Mouse (Mus musculus) forebrain, embryonic 14.5 days (tissue): ENCODE results near the gene Rasd1. TPM values are rescaled to one million over a fixed set of nuclear protein-coding genes. Genes with fewer than 3 reads are reported as not detected.
A peak's percentile ranks its signal among the peaks of the same experiment; 100 is the strongest.

Source experiments
- ATAC-seq: fragments of 200-750 bp; cut with Nextera tagmentation; 2 replicates; pipeline ENCODE4 v1.8.0; 2017; ENCODE audit warnings: mild to moderate bottlenecking, moderate library complexity
- DNase-seq: peaks from one replicate; pipeline ENCODE4 v3.0.0-alpha.2; 2015; ENCODE audit warnings: low spot score
- H3K27ac ChIP-seq: fragments of 300-500 bp; sonication (generic); 2 replicates; pipeline ENCODE4 v1.5.1; 2014; ENCODE audit warnings: low read depth, mild to moderate bottlenecking, control low read depth, low read length, moderate library complexity
- H3K27me3 ChIP-seq: fragments of 300-500 bp; sonication (generic); replicated peaks from 2 replicates; pipeline ENCODE4 v1.6.1; 2014; ENCODE audit warnings: low read length, control low read depth, mixed read lengths; ENCODE audit not compliant: control insufficient read depth, insufficient read depth
- H3K36me3 ChIP-seq: fragments of 300-500 bp; sonication (generic); 2 replicates; pipeline ENCODE4 v1.6.1; 2014; ENCODE audit warnings: low read length, control low read depth; ENCODE audit not compliant: control insufficient read depth, insufficient read depth
- H3K4me1 ChIP-seq: fragments of 300-500 bp; sonication (generic); 2 replicates; pipeline ENCODE4 v1.6.1; 2014; ENCODE audit warnings: antibody characterized with exemption, low read length, control low read depth; ENCODE audit not compliant: control insufficient read depth, insufficient read depth
- H3K4me2 ChIP-seq: fragments of 300-500 bp; sonication (generic); 2 replicates; pipeline ENCODE4 v1.6.1; 2014; ENCODE audit warnings: mild to moderate bottlenecking, control low read depth, low read length
- H3K4me3 ChIP-seq: fragments of 300-500 bp; sonication (generic); 2 replicates; pipeline ENCODE4 v1.5.1; 2014; ENCODE audit warnings: low read depth, low read length, control low read depth
- H3K9ac ChIP-seq: fragments of 300-500 bp; sonication (generic); 2 replicates; pipeline ENCODE4 v1.6.1; 2014; ENCODE audit warnings: mild to moderate bottlenecking, low read length, control low read depth, moderate library complexity
- H3K9me3 ChIP-seq: fragments of 300-500 bp; sonication (generic); replicated peaks from 2 replicates; pipeline ENCODE4 v1.6.1; 2016; ENCODE audit warnings: low read length, control low read depth, mixed read lengths; ENCODE audit not compliant: control insufficient read depth
- WGBS: fragments of 180-500 bp; shearing (Covaris S2); extraction: QIAGEN DNeasy Blood & Tissue Kit; methylation state at CpG from one replicate; pipeline ENCODE4 v1.1.7; 2014; 5-methylcytosine and 5-hydroxymethylcytosine counted together
- polyA plus RNA-seq: library from polyadenylated mRNA; unstranded; fragments of >200 nt; fragmentation: Nextera tagmentation; extraction: Ambion mirVana; gene quantifications from 2 replicates; pipeline ENCODE4 v1.2.1, GENCODE M21; 2014

Gene Rasd1
- polyA plus RNA-seq, 1 experiment from 2014 or later, result 0.66 TPM

GRCm38 (mm10) chr11:59989406-59989805 is 24.7 kb upstream of the Rasd1 start:
- Histone ChIP-seq H3K4me1 (no peaks in the 10 kb centered on the region), H3K27me3 (no peaks in the 10 kb centered on the region), H3K4me2 (no peak overlapping the region), H3K9ac (no peak overlapping the region), H3K36me3 (no peaks in the 10 kb centered on the region), H3K9me3 (no peaks in the 10 kb centered on the region), H3K4me3 (no peak overlapping the region), H3K27ac (no peak overlapping the region)
- ATAC-seq (no peak), DNase-seq (no peak)
- 54% methylated on average over 1 of the region's 1 CpGs for WGBS

- Histone ChIP-seq H3K36me3 (no peaks in the 10 kb centered on the region), H3K4me2 (no peak overlapping the region), H3K4me3 (no peak overlapping the region), H3K27me3 (no peaks in the 10 kb centered on the region), H3K4me1 (no peaks in the 10 kb centered on the region), H3K9ac (no peak overlapping the region), H3K27ac (no peak overlapping the region), H3K9me3 (no peaks in the 10 kb centered on the region)
- DNase-seq, result no peak
- 85% methylated on average over 5 of the region's 5 CpGs for WGBS
- ATAC-seq, result no peak
Measured at GRCm38 (mm10) chr11:59977831-59978230, 13.1 kb upstream of the Rasd1 start.

GRCm38 (mm10) chr11:59975241-59975640 is 10.5 kb upstream of the Rasd1 start:
- H3K27me3 ChIP-seq, result no peaks in the 10 kb centered on the region

GRCm38 (mm10) chr11:59973389-59973788 is 8.6 kb upstream of the Rasd1 start:
- Histone ChIP-seq H3K9me3 (no peaks in the 10 kb centered on the region), H3K27ac (no peak overlapping the region), H3K4me2 (no peak overlapping the region), H3K9ac (no peak overlapping the region), H3K4me1 (no peaks in the 10 kb centered on the region), H3K36me3 (no peaks in the 10 kb centered on the region), H3K27me3 (no peaks in the 10 kb centered on the region), H3K4me3 (no peak overlapping the region)
- no peak for DNase-seq
- ATAC-seq, result no peak
- WGBS, result 84% methylated on average over 5 of the region's 5 CpGs

More at GRCm38 (mm10) chr11:59975241-59975640, 10.5 kb upstream of the Rasd1 start:
- Histone ChIP-seq H3K27ac (no peak overlapping the region), H3K9ac (no peak overlapping the region), H3K4me1 (no peaks in the 10 kb centered on the region), H3K36me3 (no peaks in the 10 kb centered on the region), H3K4me2 (no peak overlapping the region), H3K9me3 (no peaks in the 10 kb centered on the region), H3K4me3 (no peak overlapping the region)
- DNase-seq, result no peak
- no peak for ATAC-seq
- WGBS, result 17% methylated on average over 10 of the region's 10 CpGs

- no peaks in the 10 kb centered on the region for H3K9me3 ChIP-seq
- 34% methylated on average over 2 of the region's 2 CpGs for WGBS
- no peak overlapping the region for H3K4me3 ChIP-seq
- no peaks in the 10 kb centered on the region for H3K36me3 ChIP-seq
- no peak overlapping the region for H3K4me2 ChIP-seq
- DNase-seq, result no peak
- H3K9ac ChIP-seq, result no peak overlapping the region
- H3K27me3 ChIP-seq, result no peaks in the 10 kb centered on the region
- no peak for ATAC-seq
- no peak overlapping the region for H3K27ac ChIP-seq
- H3K4me1 ChIP-seq, result no peaks in the 10 kb centered on the region
Measured at GRCm38 (mm10) chr11:59971691-59972090, 6.9 kb upstream of the Rasd1 start.

- DNase-seq, result no peak
- H3K4me3 ChIP-seq, result no peak overlapping the region
- no peaks in the 10 kb centered on the region for H3K4me1 ChIP-seq
- H3K4me2 ChIP-seq, result no peak overlapping the region
- no peak overlapping the region for H3K27ac ChIP-seq
- no peaks in the 10 kb centered on the region for H3K27me3 ChIP-seq
- ATAC-seq, result no peak
- H3K9me3 ChIP-seq, result no peaks in the 10 kb centered on the region
- no peak overlapping the region for H3K9ac ChIP-seq
- no peaks in the 10 kb centered on the region for H3K36me3 ChIP-seq
- WGBS, result 80% methylated on average over 5 of the region's 5 CpGs
Measured at GRCm38 (mm10) chr11:59970780-59971179, 6.0 kb upstream of the Rasd1 start.

- H3K9me3 ChIP-seq, result no peaks in the 10 kb centered on the region
- no peak overlapping the region for H3K4me2 ChIP-seq
- no peak overlapping the region for H3K4me3 ChIP-seq
- H3K27ac ChIP-seq, result no peak overlapping the region
- no peak overlapping the region for H3K9ac ChIP-seq
- 90% methylated on average over 1 of the region's 1 CpGs for WGBS
- DNase-seq (no peak), ATAC-seq (no peak)
- peaks cover 17% of the 10 kb centered on the region for H3K27me3 ChIP-seq
- H3K4me1 ChIP-seq, result peaks cover 16% of the 10 kb centered on the region
- no peaks in the 10 kb centered on the region for H3K36me3 ChIP-seq
Measured at GRCm38 (mm10) chr11:59967765-59968164, 3.0 kb upstream of the Rasd1 start.

- H3K9ac ChIP-seq, result no peak overlapping the region
- no peak overlapping the region for H3K4me3 ChIP-seq
- ATAC-seq (no peak), DNase-seq (no peak)
- H3K27me3 ChIP-seq, result peaks cover 17% of the 10 kb centered on the region
- H3K36me3 ChIP-seq, result peaks cover 12% of the 10 kb centered on the region
- peaks cover 16% of the 10 kb centered on the region for H3K4me1 ChIP-seq
- H3K27ac ChIP-seq, result no peak overlapping the region
- no peak overlapping the region for H3K4me2 ChIP-seq
- H3K9me3 ChIP-seq, result no peaks in the 10 kb centered on the region
- 75% methylated on average over 4 of the region's 4 CpGs for WGBS
Measured at GRCm38 (mm10) chr11:59966102-59966483, 1.3 kb upstream of the Rasd1 start.

- Histone ChIP-seq H3K27me3 (peaks cover 17% of the 10 kb centered on the region), H3K4me1 (peaks cover 16% of the 10 kb centered on the region)
- 35% methylated on average over 25 of the region's 25 CpGs for WGBS
Measured at GRCm38 (mm10) chr11:59965227-59966101, 720 bp upstream of the Rasd1 start.

More at GRCm38 (mm10) chr11:59965227-59966101, 720 bp upstream of the Rasd1 start:
- Histone ChIP-seq H3K36me3 (peaks cover 18% of the 10 kb centered on the region), H3K27ac (no peak overlapping the region), H3K4me3 (peak overlapping the region; percentile 36), H3K4me2 (peak overlapping the region; percentile 91), H3K9me3 (no peaks in the 10 kb centered on the region), H3K9ac (peak overlapping the region; percentile 58)
- ATAC-seq (peak; percentile 84), DNase-seq (peak; percentile 70)
